Mouse (Mus musculus): ENCODE data around the gene Aacs. TPM values are rescaled to one million over a fixed set of nuclear protein-coding genes. Genes with fewer than 3 reads are reported as not detected.
A peak's percentile ranks its signal among the peaks of the same experiment; 100 is the strongest.

The Aacs gene
- total and polyA plus RNA-seq, 3 experiments = 89.4 to 221 (median 106) TPM

GRCm38 (mm10) chr5:125493093-125493423, 17.4 kb downstream of the Aacs start:
- DNase-seq = no peak

- peak; percentile 77 for DNase-seq
These were observed 20.0 kb downstream of the Aacs start for GRCm38 (mm10) chr5:125495655-125496054.

- DNase-seq = peak; percentile 73
These were observed 22.4 kb downstream of the Aacs start for GRCm38 (mm10) chr5:125497821-125498600.

DNA sequence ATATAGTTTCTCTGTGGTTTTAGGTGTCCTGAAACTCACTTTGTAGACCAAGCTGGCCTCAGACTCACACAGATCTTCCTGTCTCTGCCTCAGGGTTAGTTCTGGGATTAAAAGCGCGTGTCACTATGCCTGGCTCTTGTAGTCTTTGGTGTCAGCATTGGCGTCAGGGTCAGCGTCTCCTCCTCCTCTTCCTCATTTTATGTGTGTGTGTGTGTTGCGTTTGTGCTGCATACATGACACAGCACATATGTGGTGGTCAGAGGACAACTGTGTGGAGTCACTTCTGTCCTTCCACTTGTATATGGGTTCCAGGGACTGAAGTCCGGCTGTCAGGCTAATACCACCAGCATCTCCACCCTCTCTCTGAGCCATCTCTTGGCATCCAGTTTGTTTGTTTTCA, 25.9 kb downstream of the Aacs start:
- DNase-seq = no peak

- no peak for DNase-seq
These were observed 26.6 kb downstream of the Aacs start for GRCm38 (mm10) chr5:125502186-125502585.

GRCm38 (mm10) chr5:125503628-125504027, 28.0 kb downstream of the Aacs start:
- DNase-seq = no peak

- no peak for DNase-seq
These were observed 29.1 kb downstream of the Aacs start for GRCm38 (mm10) chr5:125504692-125505091.

- DNase-seq = no peak
These were observed 30.4 kb downstream of the Aacs start for GRCm38 (mm10) chr5:125505968-125506367.

DNA sequence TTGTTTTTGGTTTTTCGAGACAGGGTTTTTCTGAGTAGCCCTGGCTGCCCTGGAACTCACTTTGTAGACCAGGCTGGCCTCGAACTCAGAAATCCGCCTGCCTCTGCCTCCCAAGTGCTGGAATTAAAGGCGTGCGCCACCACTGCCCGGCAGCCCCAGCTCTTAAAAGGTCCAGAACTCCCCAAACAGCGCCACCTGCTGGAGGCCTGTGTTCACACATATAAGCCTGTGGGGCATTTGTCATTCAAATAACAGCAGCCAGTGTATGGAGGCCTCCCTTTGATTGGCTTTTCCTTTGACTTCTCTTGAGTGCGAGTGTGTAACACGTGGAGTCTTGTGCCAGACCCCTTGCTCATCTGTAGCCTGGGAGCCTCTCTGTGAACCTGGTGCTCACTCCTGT, 32.0 kb downstream of the Aacs start:
- no peak for DNase-seq

DNA sequence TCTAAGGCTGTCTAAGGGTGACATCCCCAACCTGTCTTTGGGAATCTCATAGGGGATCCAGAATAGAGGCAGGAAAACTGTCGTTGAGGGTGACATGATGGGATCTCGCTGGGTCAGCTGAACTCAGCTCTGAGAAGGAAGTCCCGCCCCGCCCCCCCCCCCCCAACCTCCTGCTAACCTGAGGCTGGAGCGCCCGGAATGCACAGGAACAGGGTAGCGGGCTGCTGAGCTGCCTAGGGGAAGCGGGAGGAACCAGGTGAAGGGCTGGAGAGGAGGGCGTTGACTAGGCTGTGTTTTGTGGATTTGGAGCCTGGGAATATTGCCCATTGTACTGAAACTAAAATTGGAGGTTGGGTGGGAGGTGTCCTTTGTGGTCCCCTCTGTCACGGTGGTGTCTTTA, 32.4 kb downstream of the Aacs start:
- no peak for DNase-seq

DNA sequence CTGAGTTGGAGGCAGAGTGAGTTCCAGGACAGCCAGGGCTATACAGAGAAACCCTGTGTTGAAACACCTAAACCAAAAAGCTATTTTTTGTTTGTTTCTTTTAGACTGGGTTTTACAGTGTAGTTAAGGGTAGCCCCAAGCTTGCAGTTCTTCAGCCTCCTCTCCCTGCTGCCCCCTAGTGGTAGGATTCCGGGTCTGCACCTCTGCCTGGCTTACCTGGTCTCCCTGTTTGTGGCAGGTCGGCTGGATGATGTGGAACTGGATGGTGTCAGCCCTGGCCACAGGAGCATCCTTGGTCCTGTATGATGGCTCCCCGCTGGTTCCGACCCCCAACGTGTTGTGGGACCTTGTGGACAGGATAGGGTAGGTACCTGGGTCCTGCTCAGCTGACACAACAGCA, 33.9 kb downstream of the Aacs start:
- DNase-seq = no peak

DNA sequence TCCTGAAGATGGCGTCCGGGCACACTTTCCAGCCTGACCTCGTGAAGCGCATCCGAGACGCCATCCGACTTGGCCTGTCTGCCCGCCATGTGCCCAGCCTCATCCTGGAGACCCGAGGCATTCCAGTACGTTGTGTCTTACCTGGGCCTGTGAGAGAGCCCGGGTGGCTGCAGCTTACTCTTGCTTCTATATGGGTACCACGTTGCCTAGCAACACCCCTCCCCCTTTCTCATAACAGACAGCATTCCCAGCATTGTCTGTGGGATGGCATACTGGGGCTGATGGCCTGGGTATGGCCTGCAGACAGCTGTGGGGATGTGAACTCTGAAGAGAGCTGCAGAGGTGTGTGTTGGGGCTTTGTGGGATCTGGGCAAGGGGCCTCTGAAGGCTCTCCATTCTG, 39.4 kb downstream of the Aacs start:
- no peak for DNase-seq

- no peak for DNase-seq
These were observed 43.0 kb downstream of the Aacs start for GRCm38 (mm10) chr5:125518640-125519039.

DNA sequence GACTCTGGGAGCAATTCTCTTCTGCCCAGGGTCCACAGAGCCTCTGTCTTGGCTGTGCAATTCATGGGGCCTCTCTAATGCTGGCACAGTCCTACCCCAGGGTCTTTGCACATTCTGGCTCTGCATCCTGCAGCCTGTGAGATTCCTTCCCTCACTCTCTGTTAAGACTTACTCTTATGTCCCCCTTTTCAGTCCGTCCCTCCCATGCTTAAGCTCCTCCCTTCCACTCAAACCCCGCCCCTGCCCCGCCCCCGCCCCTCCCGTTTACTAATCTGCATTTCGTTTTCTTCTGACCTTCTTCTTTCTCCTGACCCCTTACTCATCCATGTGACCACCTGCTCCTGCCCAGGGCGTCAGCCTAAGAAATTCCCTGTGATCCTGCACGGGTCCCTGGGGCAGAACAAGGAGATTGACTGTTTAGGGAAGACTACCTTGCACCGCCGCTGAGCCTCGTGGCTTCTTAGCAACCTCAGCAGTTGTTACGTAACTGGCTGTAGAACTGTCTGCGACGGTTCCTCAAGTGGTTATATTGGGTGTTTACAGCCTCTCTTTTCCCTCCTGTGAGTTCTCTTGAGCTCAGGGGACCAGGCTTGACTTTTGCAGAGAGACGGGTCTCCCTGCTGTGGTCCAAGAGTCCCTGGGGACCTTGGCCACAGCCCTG, 45.4 kb downstream of the Aacs start:
- DNase-seq = no peak

DNA sequence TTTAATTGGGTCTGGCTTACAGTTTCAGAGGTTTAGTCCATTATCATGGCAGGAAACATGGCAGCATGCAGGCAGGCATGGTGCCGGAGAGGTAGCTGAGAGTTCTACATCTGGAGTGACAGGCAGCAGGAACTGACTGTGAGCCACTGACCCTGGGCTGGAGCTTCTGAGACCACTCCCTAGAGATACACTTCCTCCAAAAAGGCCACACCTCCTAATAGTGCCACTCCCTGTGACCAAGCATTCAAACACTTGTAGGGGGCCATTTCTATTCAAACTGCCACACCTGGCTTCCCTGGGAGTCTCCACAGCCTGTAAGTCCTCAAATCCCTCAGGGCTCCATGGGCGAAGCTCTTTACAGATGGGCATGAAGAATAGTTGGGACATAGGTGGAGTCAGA, 47.7 kb downstream of the Aacs start:
- no peak for DNase-seq

DNA sequence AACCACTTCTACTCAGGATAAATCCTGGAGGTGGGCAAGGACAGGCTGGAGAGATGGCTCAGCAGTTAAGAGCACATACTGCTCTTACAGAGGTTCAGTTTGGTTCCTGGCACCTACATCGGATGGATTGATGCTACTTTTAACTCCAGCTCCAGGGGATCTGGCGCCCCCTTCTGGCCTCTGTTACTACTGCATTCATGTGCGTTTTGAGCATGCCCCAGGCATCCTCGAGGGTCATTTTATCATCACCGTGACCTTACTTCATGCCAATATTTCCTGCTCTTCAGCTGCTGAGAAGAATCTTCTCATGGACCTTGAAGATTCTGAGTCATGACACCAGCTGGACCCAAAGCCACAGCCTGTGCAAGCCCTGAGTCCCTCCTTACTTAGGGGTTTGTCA, 49.9 kb downstream of the Aacs start:
- no peak for DNase-seq

DNA sequence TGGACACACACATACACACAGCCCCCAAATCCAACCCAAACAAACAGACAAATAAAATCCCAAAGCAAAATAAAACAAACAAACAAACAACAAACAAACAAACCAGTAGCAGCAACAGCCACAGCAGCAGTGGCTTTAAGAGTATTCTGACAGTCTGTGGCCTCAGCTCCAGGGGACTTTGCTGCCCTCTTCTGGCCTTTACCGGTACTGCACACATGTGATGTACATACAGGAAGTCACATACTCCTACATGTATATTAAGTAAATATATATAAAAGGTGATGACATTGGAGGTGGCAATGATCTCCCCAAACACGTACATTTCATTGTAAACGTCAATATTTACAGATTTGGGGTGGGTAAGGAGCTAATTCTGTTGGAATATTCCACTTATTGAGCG, 50.9 kb downstream of the Aacs start:
- DNase-seq = no peak

GRCm38 (mm10) chr5:125529109-125529508, 53.5 kb downstream of the Aacs start:
- peak; percentile 67 for DNase-seq

GRCm38 (mm10) chr5:125531634-125532033, 56.0 kb downstream of the Aacs start, which contains the start of gene Tmem132b:
TSS of gene Tmem132b (plus strand) at chr5:125531774.
- no peak for DNase-seq

- DNase-seq = no peak
These were observed 56.6 kb downstream of the Aacs start for GRCm38 (mm10) chr5:125532191-125532544.

GRCm38 (mm10) chr5:125532545-125533224, 57.1 kb downstream of the Aacs start:
- DNase-seq = no peak

GRCm38 (mm10) chr5:125533225-125533900, 57.7 kb downstream of the Aacs start:
- DNase-seq = no peak

- no peak for DNase-seq
These were observed 58.6 kb downstream of the Aacs start for GRCm38 (mm10) chr5:125534168-125534610.

All from adrenal gland, adult 2 months (tissue).